Mouse (Mus musculus) heart, adult 2 months (tissue): ENCODE data around the gene Axl.

Source experiments
- CTCF ChIP-seq: fragments of 200-600 bp; IDR thresholded peaks from 2 replicates; pipeline ENCODE4 v1.8.1; 2022; ENCODE audit warnings: antibody characterized with exemption, mild to moderate bottlenecking, moderate library complexity
- EP300 ChIP-seq: fragments of 200-500 bp; IDR thresholded peaks from 2 replicates; pipeline ENCODE4 v1.6.1; 2011; ENCODE audit warnings: low read depth, low read length, control low read depth; ENCODE audit not compliant: insufficient read depth
- POLR2A ChIP-seq: fragments of 200-500 bp; IDR thresholded peaks from 2 replicates; pipeline ENCODE4 v1.6.1; 2011; ENCODE audit warnings: mild to moderate bottlenecking, low read depth, low read length, control low read depth; ENCODE audit not compliant: insufficient read depth

DNA sequence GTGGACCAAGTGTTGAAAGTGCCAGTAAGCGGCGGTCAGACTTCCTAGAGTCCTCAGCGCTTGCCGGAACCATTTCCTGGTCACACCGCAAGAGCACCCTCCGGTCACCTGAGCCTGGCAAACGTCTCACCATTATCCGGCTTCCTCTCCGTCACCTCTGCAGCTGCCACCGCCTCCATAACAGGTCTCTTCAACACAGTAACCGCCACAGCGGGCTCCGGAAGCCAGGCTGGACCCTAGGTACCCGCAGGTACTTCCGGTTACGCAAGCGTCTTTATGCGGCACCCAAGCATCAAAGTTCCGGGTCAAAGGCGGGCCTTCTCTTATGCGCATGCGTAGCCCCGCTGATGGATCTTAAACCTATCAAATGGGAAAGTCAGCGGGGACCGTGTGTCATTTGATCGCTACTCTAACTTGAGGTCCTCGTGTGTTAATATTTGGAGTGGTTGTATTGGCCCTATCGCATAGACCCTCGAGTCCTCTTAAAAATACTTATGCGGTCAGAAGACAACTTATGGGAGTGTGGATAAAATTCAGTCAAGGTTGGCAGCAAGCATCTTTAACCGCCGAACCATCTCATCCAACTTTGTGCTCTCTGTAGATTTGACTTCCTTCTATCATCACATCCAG is 69.6 kb downstream of the Axl start, which contains the start of gene Ccdc97:
- TF ChIP-seq CTCF: 0 out of 2 replicates have a peak, but pooled peaks have one; percentile 8
- TF ChIP-seq POLR2A: peak; percentile 86
- peak; percentile 68; the same call in 1 of the 2 replicates for TF ChIP-seq EP300
